In the genomic region with DNA sequence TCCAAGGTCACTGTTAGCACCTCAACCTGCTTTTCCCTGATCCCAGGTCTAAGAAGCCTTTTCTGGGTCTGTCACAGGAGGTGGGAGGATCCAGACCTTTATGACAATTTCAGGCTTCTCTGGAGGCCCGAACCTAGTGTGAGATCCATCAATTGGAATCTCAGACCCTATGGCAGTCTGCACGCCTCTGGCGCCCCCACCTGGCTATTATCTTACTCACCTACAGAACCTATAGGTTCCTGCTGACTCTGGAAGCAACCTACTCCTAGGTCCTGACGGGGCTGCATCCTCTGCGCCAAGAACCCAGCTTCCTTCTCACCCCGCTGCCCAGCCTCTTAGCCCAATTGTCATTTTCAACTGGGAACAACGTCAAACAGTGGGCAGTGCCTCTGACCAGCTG, we compare ENCODE assay signal across 7 mouse cellular contexts. TPM values are rescaled to one million over a fixed set of nuclear protein-coding genes. Genes with fewer than 3 reads are reported as not detected.
DNase-seq lines count a peak whose midpoint lies in the region; ATAC-seq and TF ChIP-seq lines count a peak whose summit lies in the region.

No protein-coding gene starts in this region.

- H3K27ac ChIP-seq in liver, adult 2 months (replicated peaks; ENCODE audit: insufficient read depth, low read depth, low read length): no peak overlapping the region
- H3K27ac ChIP-seq in liver, embryonic 12.5 days: no peak overlapping the region

- no peak for ATAC-seq in liver, embryonic 12.5 days
- peak; percentile 92 for ATAC-seq in megakaryocyte progenitor cell, adult 5-6 weeks (replicated peaks; ENCODE audit: poor library complexity)

- no peaks in the 10 kb centered on the region for H3K9me3 ChIP-seq in liver, embryonic 12.5 days (replicated peaks)

- H3K4me1 ChIP-seq in liver, adult 2 months (ENCODE audit: control insufficient read depth, insufficient read depth, low read length): peaks cover 21% of the 10 kb centered on the region
- peaks cover 32% of the 10 kb centered on the region for H3K4me1 ChIP-seq in liver, embryonic 12.5 days

- no peak for TF ChIP-seq POLR2A in liver, adult 2 months (IDR thresholded peaks at IDR 0.05; ENCODE audit: extremely low read depth, insufficient read depth, low read length)

- no peak overlapping the region for H3K9ac ChIP-seq in liver, adult 2 months (ENCODE audit: low read depth, low read length)
- no peak overlapping the region for H3K9ac ChIP-seq in liver, embryonic 12.5 days

- no peaks in the 10 kb centered on the region for H3K36me3 ChIP-seq in liver, adult 2 months (ENCODE audit: control insufficient read depth, insufficient read depth, low read length)
- H3K36me3 ChIP-seq in liver, embryonic 12.5 days: no peaks in the 10 kb centered on the region

- 36% methylated on average over 7 of the region's 7 CpGs for WGBS in liver, adult 2 months
- 16% methylated on average over 7 of the region's 7 CpGs for WGBS in liver, embryonic 12.5 days (ENCODE audit: insufficient replicate concordance)

- TF ChIP-seq CTCF in liver, adult 2 months (IDR thresholded peaks at IDR 0.05; ENCODE audit: low read depth, low read length): peak; percentile 81

- H3K27me3 ChIP-seq in liver, adult 2 months (ENCODE audit: control insufficient read depth, insufficient read depth, low read length): no peaks in the 10 kb centered on the region
- H3K27me3 ChIP-seq in liver, embryonic 12.5 days (replicated peaks): 0 out of 2 replicates have a peak, but pooled peaks cover 3% of the 10 kb centered on the region

- H3K4me2 ChIP-seq in liver, embryonic 12.5 days: no peak overlapping the region

- peak; percentile 43 for DNase-seq in liver, adult 2 months (ENCODE audit: extremely low read depth, low read depth, low spot score)
- peak; percentile 69 for DNase-seq in T-cell, adult 2 months (ENCODE audit: low spot score)
- DNase-seq in embryo, embryonic 10.5 days (ENCODE audit: low spot score): peak; percentile 53
- DNase-seq in c-Kit-positive CD71-positive TER-119-positive erythroid progenitor cells, embryonic 14.5 days (ENCODE audit: low spot score): no peak
- no peak for DNase-seq in layer of hippocampus, adult 9-11 months

- no peak overlapping the region for H3K4me3 ChIP-seq in liver, adult 2 months (ENCODE audit: insufficient read depth, low read depth, low read length)
- no peak overlapping the region for H3K4me3 ChIP-seq in liver, embryonic 12.5 days

- no peaks in the 10 kb centered on the region for H3K79me2 ChIP-seq in liver, adult 2 months (ENCODE audit: control insufficient read depth, insufficient read depth, low read length)

RNA-seq across cellular contexts. Expression of a gene that starts 10.7 kb away (rescaled TPM):
- 0.40 TPM in 1 of 2 replicates, not detected in the other for total RNA-seq in liver, adult 2 months (2014; rRNA removed)
- polyA plus RNA-seq in liver, adult 2 months (2012; rRNA removed): 0.25 and 0.27 TPM in 2 replicates
- polyA plus RNA-seq in liver, embryonic 12.5 days (2016; fragmentation: Nextera tagmentation; extraction: Ambion mirVana): not detected in 2 replicates
- 0.27 TPM in 1 of 2 replicates, not detected in the other for total RNA-seq in megakaryocyte progenitor cell, adult 5-6 weeks (2015)
- total RNA-seq in megakaryocyte progenitor cell, adult 5-6 weeks (2017): not detected in 2 replicates

RNA-seq across cellular contexts. Expression of a gene that starts 13.1 kb away (rescaled TPM):
- total RNA-seq in liver, adult 2 months (2014; rRNA removed): 7.7 and 8.9 TPM in 2 replicates
- 18.7 and 40.2 TPM in 2 replicates for polyA plus RNA-seq in liver, adult 2 months (2012; rRNA removed)
- 0.20 and 0.22 TPM in 2 replicates for polyA plus RNA-seq in liver, embryonic 12.5 days (2016; fragmentation: Nextera tagmentation; extraction: Ambion mirVana)
- 0.42 TPM in 1 of 2 replicates, not detected in the other for total RNA-seq in megakaryocyte progenitor cell, adult 5-6 weeks (2015)
- not detected in 2 replicates for total RNA-seq in megakaryocyte progenitor cell, adult 5-6 weeks (2017)

RNA-seq across cellular contexts. Expression of a gene that starts 17.6 kb away (rescaled TPM):
- 18.6 and 24.0 TPM in 2 replicates for total RNA-seq in liver, adult 2 months (2014; rRNA removed)
- 18.8 and 19.4 TPM in 2 replicates for polyA plus RNA-seq in liver, adult 2 months (2012; rRNA removed)
- polyA plus RNA-seq in liver, embryonic 12.5 days (2016; fragmentation: Nextera tagmentation; extraction: Ambion mirVana): 39.9 and 42.7 TPM in 2 replicates
- 27.1 and 27.6 TPM in 2 replicates for total RNA-seq in megakaryocyte progenitor cell, adult 5-6 weeks (2015)
- total RNA-seq in megakaryocyte progenitor cell, adult 5-6 weeks (2017): 25.1 and 27.4 TPM in 2 replicates

RNA-seq across cellular contexts. Expression of a gene that starts 18.6 kb away (rescaled TPM):
- 589 and 721 TPM in 2 replicates for total RNA-seq in liver, adult 2 months (2014; rRNA removed)
- 881 and 939 TPM in 2 replicates for polyA plus RNA-seq in liver, adult 2 months (2012; rRNA removed)
- 17.4 and 18.8 TPM in 2 replicates for polyA plus RNA-seq in liver, embryonic 12.5 days (2016; fragmentation: Nextera tagmentation; extraction: Ambion mirVana)
- 2.6 and 5.6 TPM in 2 replicates for total RNA-seq in megakaryocyte progenitor cell, adult 5-6 weeks (2015)
- 0.81 and 3.8 TPM in 2 replicates for total RNA-seq in megakaryocyte progenitor cell, adult 5-6 weeks (2017)

RNA-seq across cellular contexts. Expression of a gene that starts 22.1 kb away (rescaled TPM):
- 30.6 and 36.8 TPM in 2 replicates for total RNA-seq in liver, adult 2 months (2014; rRNA removed)
- 173 and 181 TPM in 2 replicates for polyA plus RNA-seq in liver, adult 2 months (2012; rRNA removed)
- polyA plus RNA-seq in liver, embryonic 12.5 days (2016; fragmentation: Nextera tagmentation; extraction: Ambion mirVana): 9.1 and 11.4 TPM in 2 replicates
- total RNA-seq in megakaryocyte progenitor cell, adult 5-6 weeks (2015): 32.8 and 40.9 TPM in 2 replicates
- total RNA-seq in megakaryocyte progenitor cell, adult 5-6 weeks (2017): 15.3 and 21.3 TPM in 2 replicates

Comparison
In these comparisons a context has a peak if more than half of its experiments do, and no peak if none do; other contexts are left out.
1. DNase-seq: peak in liver, adult 2 months (single experiment), T-cell, adult 2 months (single experiment) and embryo, embryonic 10.5 days (single experiment); none in c-Kit-positive CD71-positive TER-119-positive erythroid progenitor cells, embryonic 14.5 days (single experiment) and layer of hippocampus, adult 9-11 months (single experiment).